ENCODE assay signal across 7 mouse cellular contexts in genomic region chr5:96162399-96163331, GRCm38 (mm10). TPM values are rescaled to one million over a fixed set of nuclear protein-coding genes. Genes with fewer than 3 reads are reported as not detected.
DNase-seq lines count a peak whose midpoint lies in the region; ATAC-seq and TF ChIP-seq lines count a peak whose summit lies in the region.

No protein-coding gene starts in this region.

- ATAC-seq in intestine, embryonic 16.5 days: peak; percentile 94
- peak; percentile 90 for ATAC-seq in midbrain, embryonic 12.5 days (ENCODE audit: low FRiP score, low read depth)

- H3K4me3 ChIP-seq in intestine, embryonic 16.5 days (ENCODE audit: low read length): peak overlapping the region; percentile 98
- peak overlapping the region; percentile 84 for H3K4me3 ChIP-seq in midbrain, embryonic 12.5 days
- peak overlapping the region; percentile 95 for H3K4me3 ChIP-seq in small intestine, adult 2 months (ENCODE audit: low read depth, low read length)

- no peaks in the 10 kb centered on the region for H3K9me3 ChIP-seq in intestine, embryonic 16.5 days (ENCODE audit: control insufficient read depth, low read length)
- peaks cover 3% of the 10 kb centered on the region; the same call in 1 of the 2 replicates for H3K9me3 ChIP-seq in midbrain, embryonic 12.5 days

- TF ChIP-seq POLR2A in small intestine, adult 2 months (IDR thresholded peaks at IDR 0.05; ENCODE audit: low read depth, low read length): peak; percentile 84

- H3K36me3 ChIP-seq in intestine, embryonic 16.5 days (ENCODE audit: control insufficient read depth, insufficient read depth, low read length): no peaks in the 10 kb centered on the region
- no peaks in the 10 kb centered on the region for H3K36me3 ChIP-seq in midbrain, embryonic 12.5 days
- no peaks in the 10 kb centered on the region for H3K36me3 ChIP-seq in small intestine, adult 2 months (ENCODE audit: control insufficient read depth, insufficient read depth, low read length)

- WGBS in intestine, embryonic 16.5 days: under 1% methylated on average over 55 of the region's 56 CpGs
- under 1% methylated on average over 53 of the region's 56 CpGs for WGBS in midbrain, embryonic 12.5 days
- WGBS in small intestine, adult 2 months: under 1% methylated on average over 56 of the region's 56 CpGs

- DNase-seq in adrenal gland, adult 8-10 months: peak; percentile 76
- DNase-seq in embryo, embryonic 9.5 days (ENCODE audit: extremely low spot score): peak; percentile 89
- peak; percentile 79 to 84 for DNase-seq in gastrocnemius, postnatal 4 days (ENCODE audit: low spot score in 2 of 2)
- peak; percentile 92 for DNase-seq in left cerebral cortex, postnatal 4 days

- TF ChIP-seq CTCF in small intestine, adult 2 months (IDR thresholded peaks at IDR 0.05; ENCODE audit: extremely low read depth, insufficient read length, insufficient replicate concordance, low read depth, low read length): no peak

- H3K9ac ChIP-seq in intestine, embryonic 16.5 days (ENCODE audit: low read depth, low read length): peak overlapping the region; percentile 99
- H3K9ac ChIP-seq in midbrain, embryonic 12.5 days (replicated peaks): peak overlapping the region; percentile 92

- intact Hi-C loops in left cerebral cortex, postnatal 4 days (cut with DNase I): loop anchor here (5.0 kb wide), 1 partner anchor 45 kb away; the partner anchor contains the start of gene Mrpl1

- H3K27ac ChIP-seq in intestine, embryonic 16.5 days (ENCODE audit: low read length): peak overlapping the region; percentile 99
- H3K27ac ChIP-seq in midbrain, embryonic 12.5 days (replicated peaks): peak overlapping the region; percentile 99
- peak overlapping the region; percentile 99 for H3K27ac ChIP-seq in small intestine, adult 2 months (ENCODE audit: insufficient read depth, low read depth, low read length)

- H3K4me2 ChIP-seq in intestine, embryonic 16.5 days (ENCODE audit: low read depth, low read length): peak overlapping the region; percentile 80
- peak overlapping the region; percentile 75 for H3K4me2 ChIP-seq in midbrain, embryonic 12.5 days (replicated peaks)

- H3K27me3 ChIP-seq in intestine, embryonic 16.5 days (replicated peaks; ENCODE audit: control insufficient read depth, insufficient read depth, low read length): no peaks in the 10 kb centered on the region
- no peaks in the 10 kb centered on the region for H3K27me3 ChIP-seq in midbrain, embryonic 12.5 days
- H3K27me3 ChIP-seq in small intestine, adult 2 months (ENCODE audit: control insufficient read depth, insufficient read depth, low read length): no peaks in the 10 kb centered on the region

- H3K4me1 ChIP-seq in intestine, embryonic 16.5 days (ENCODE audit: control insufficient read depth, insufficient read depth, low read length): peaks cover 12% of the 10 kb centered on the region
- peaks cover 12% of the 10 kb centered on the region for H3K4me1 ChIP-seq in midbrain, embryonic 12.5 days
- H3K4me1 ChIP-seq in small intestine, adult 2 months (ENCODE audit: control insufficient read depth, insufficient read depth, insufficient read length, low read length): no peaks in the 10 kb centered on the region

RNA-seq across cellular contexts. Expression of gene Cnot6l, which starts 1.3 kb away (rescaled TPM):
- total RNA-seq in adrenal gland, adult 8-10 months (2022): 10 to 100 TPM; 65.1 to 82.6 (median 74.7) TPM
- total RNA-seq in gastrocnemius, postnatal 4 days (2021): 10 to 100 TPM; 74.8 to 85.1 TPM
- 13.0 and 13.3 TPM in 2 replicates for polyA plus RNA-seq in intestine, embryonic 16.5 days (2015; fragmentation: Nextera tagmentation; extraction: Ambion mirVana)
- total RNA-seq in left cerebral cortex, postnatal 4 days (2021): 10 to 100 TPM; 68.5 to 72.6 TPM
- 12.4 and 16.8 TPM in 2 replicates for polyA plus RNA-seq in midbrain, embryonic 12.5 days (2016; fragmentation: Nextera tagmentation; extraction: Ambion mirVana)
- 0.90 and 3.0 TPM in 2 replicates for polyA plus RNA-seq in small intestine, adult 2 months (2012; rRNA removed)

RNA-seq across cellular contexts. Expression of gene Mrpl1, which starts 46.6 kb away (rescaled TPM):
- 10 to 100 TPM; 16.3 to 22.2 (median 22.1) TPM for total RNA-seq in adrenal gland, adult 8-10 months (2022)
- 10 to 100 TPM; 18.7 to 20.9 TPM for total RNA-seq in gastrocnemius, postnatal 4 days (2021)
- 25.6 and 26.3 TPM in 2 replicates for polyA plus RNA-seq in intestine, embryonic 16.5 days (2015; fragmentation: Nextera tagmentation; extraction: Ambion mirVana)
- total RNA-seq in left cerebral cortex, postnatal 4 days (2021): 10 to 100 TPM; 15.7 to 16.5 TPM
- polyA plus RNA-seq in midbrain, embryonic 12.5 days (2016; fragmentation: Nextera tagmentation; extraction: Ambion mirVana): 20.5 and 22.5 TPM in 2 replicates
- 0.77 and 1.3 TPM in 2 replicates for polyA plus RNA-seq in small intestine, adult 2 months (2012; rRNA removed)

Comparison
In these comparisons a context has a peak if more than half of its experiments do, and no peak if none do; other contexts are left out.
1. Peak in every context shown above with its lines: DNase-seq, ATAC-seq, H3K4me3 ChIP-seq and H3K27ac ChIP-seq.